Mouse (Mus musculus) left cerebral cortex, adult 11 months (tissue): ENCODE data around the gene Pth1r.
"Not testable (repeated sequence)": the region's sequence is repeated elsewhere in the genome, so short reads cannot be mapped to it uniquely, and the experiment has no call there.

Experiments
- DNase-seq: peaks from one replicate; pipeline ENCODE4 v3.0.0; 2022; ENCODE audit warnings: low spot score

Pth1r gene

GRCm38 (mm10) chr9:110713389-110713788 is 33.6 kb downstream of the Pth1r start:
- no peak for DNase-seq

- DNase-seq: no peak
Observed at GRCm38 (mm10) chr9:110712545-110712944, 34.4 kb downstream of the Pth1r start.

GRCm38 (mm10) chr9:110711996-110712395 is 34.9 kb downstream of the Pth1r start:
- DNase-seq: no peak

- DNase-seq: no peak
Observed at GRCm38 (mm10) chr9:110711532-110711931, 35.4 kb downstream of the Pth1r start.

GRCm38 (mm10) chr9:110709640-110710258 is 37.2 kb downstream of the Pth1r start:
- peak; percentile 75 for DNase-seq

GRCm38 (mm10) chr9:110706784-110707183 is 40.2 kb downstream of the Pth1r start:
- DNase-seq: no peak

- DNase-seq: no peak
Observed at GRCm38 (mm10) chr9:110703951-110704350, 43.0 kb downstream of the Pth1r start.

GRCm38 (mm10) chr9:110702848-110703247 is 44.1 kb downstream of the Pth1r start:
- DNase-seq: no peak

GRCm38 (mm10) chr9:110701114-110702032 is 45.6 kb downstream of the Pth1r start:
- no peak for DNase-seq

- no peak for DNase-seq
Observed at GRCm38 (mm10) chr9:110699574-110699973, 47.4 kb downstream of the Pth1r start.

- no peak for DNase-seq
Observed at GRCm38 (mm10) chr9:110697465-110697864, 49.5 kb downstream of the Pth1r start.

- no peak for DNase-seq
Observed at GRCm38 (mm10) chr9:110696427-110696826, 50.5 kb downstream of the Pth1r start.

GRCm38 (mm10) chr9:110695165-110695755 is 51.7 kb downstream of the Pth1r start:
- no peak for DNase-seq

GRCm38 (mm10) chr9:110689261-110689779 is 57.6 kb downstream of the Pth1r start:
- DNase-seq: no peak

- no peak for DNase-seq
Observed at GRCm38 (mm10) chr9:110687846-110688245, 59.1 kb downstream of the Pth1r start.

GRCm38 (mm10) chr9:110687061-110687460 is 59.9 kb downstream of the Pth1r start:
- no peak for DNase-seq

- DNase-seq: no peak
Observed at GRCm38 (mm10) chr9:110686472-110686871, 60.5 kb downstream of the Pth1r start.

GRCm38 (mm10) chr9:110685591-110685990 is 61.4 kb downstream of the Pth1r start:
- no peak for DNase-seq

GRCm38 (mm10) chr9:110685187-110685586 is 61.8 kb downstream of the Pth1r start:
- no peak for DNase-seq

GRCm38 (mm10) chr9:110684100-110684831 is 62.7 kb downstream of the Pth1r start:
- no peak for DNase-seq

GRCm38 (mm10) chr9:110683574-110684099 is 63.3 kb downstream of the Pth1r start:
- no peak for DNase-seq

- not testable (repeated sequence) for DNase-seq
Observed at GRCm38 (mm10) chr9:110682697-110683096, 64.2 kb downstream of the Pth1r start.
